Mouse (Mus musculus): ENCODE data around the gene Pip5k1b. TPM values are rescaled to one million over a fixed set of nuclear protein-coding genes. Genes with fewer than 3 reads are reported as not detected.

Gene Pip5k1b
- polyA plus RNA-seq (2014; fragmentation: Illumina TruSeq; extraction: RNeasy Lipid Tissue Mini Kit (QIAGEN cat#74804); ENCODE audit: low read depth, low replicate concordance), result 26.4 TPM

GRCm38 (mm10) chr19:24555466-24555903 is at the start of gene Pip5k1b:
Gene Pip5k1b, minus strand, starts transcription at chr19:24555872.

GRCm38 (mm10) chr19:24476929-24477882 is 78.5 kb downstream of the Pip5k1b start, which contains the start of gene Fam122a:
Gene Fam122a, minus strand, starts transcription at chr19:24477356.

GRCm38 (mm10) chr19:24280601-24281228 is 275.0 kb downstream of the Pip5k1b start, which contains the start of gene Fxn:
Gene Fxn, minus strand, starts transcription at chr19:24280605.

Other genes starting within 250 kb of the Pip5k1b start
- 28.7 TPM for gene Fam122a, start 78.5 kb downstream of the Pip5k1b start, polyA plus RNA-seq (2014; fragmentation: Illumina TruSeq; extraction: RNeasy Lipid Tissue Mini Kit (QIAGEN cat#74804); ENCODE audit: low read depth, low replicate concordance)
- 0.16 TPM for gene Tmem252, start 118.1 kb upstream of the Pip5k1b start, polyA plus RNA-seq (2014; fragmentation: Illumina TruSeq; extraction: RNeasy Lipid Tissue Mini Kit (QIAGEN cat#74804); ENCODE audit: low read depth, low replicate concordance)